Mouse (Mus musculus) liver, postnatal 0 days (tissue): ENCODE results near the gene Fbxl3.

ENCODE experiments used
- CTCF ChIP-seq: sonication (generic); IDR thresholded peaks from 2 replicates; pipeline ENCODE4 v1.5.1; 2016; ENCODE audit warnings: antibody characterized with exemption, low read depth
- EP300 ChIP-seq: IDR thresholded peaks from 2 replicates; pipeline ENCODE4 v1.6.1; 2016; ENCODE audit warnings: antibody characterized with exemption, low read depth, mild to moderate bottlenecking

DNA sequence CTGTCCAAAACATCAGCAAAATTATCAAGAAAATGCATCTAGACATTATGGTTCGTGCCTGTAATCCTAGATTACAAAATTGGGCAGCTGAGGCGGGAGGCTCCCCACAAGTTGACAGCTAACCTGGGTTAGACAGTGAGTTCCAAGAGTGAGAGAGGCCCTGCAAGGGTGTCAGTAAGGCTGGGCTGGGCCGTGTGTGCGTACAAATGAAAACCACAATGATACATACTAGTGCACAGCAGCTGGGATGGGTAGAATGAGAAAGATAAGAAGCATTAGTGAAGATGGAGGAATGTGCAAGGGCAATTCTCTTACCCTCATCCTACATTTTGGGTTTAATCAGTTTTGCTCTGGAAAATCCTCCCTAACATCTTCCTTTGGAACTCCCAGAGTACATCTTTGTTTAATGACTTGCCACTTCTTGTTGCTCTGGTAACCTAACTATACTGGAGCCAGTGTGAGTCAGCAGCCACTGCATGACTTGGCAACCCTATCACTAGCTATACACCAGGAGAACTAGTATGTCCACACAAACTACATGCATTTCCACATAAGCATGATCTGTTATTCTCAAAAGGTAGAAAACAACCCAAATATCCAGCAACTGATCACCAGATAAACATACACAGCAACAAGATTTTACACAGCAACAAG is 12.6 kb downstream of the Fbxl3 start:
- no peak for TF ChIP-seq CTCF
- TF ChIP-seq EP300, result peak; percentile 78
